Mouse (Mus musculus) intestine, embryonic 16.5 days (tissue): ENCODE measurements around the gene Bst1. TPM values are rescaled to one million over a fixed set of nuclear protein-coding genes. Genes with fewer than 3 reads are reported as not detected.

Experiments
- ATAC-seq: fragments of 200-750 bp; cut with Nextera tagmentation; 2 replicates; pipeline ENCODE4 v1.8.0; 2017; ENCODE audit warnings: moderate TSS enrichment, moderate library complexity
- H3K27ac ChIP-seq: fragments of 300-500 bp; sonication (generic); 2 replicates; pipeline ENCODE4 v1.5.1; 2014; ENCODE audit warnings: mild to moderate bottlenecking, low read length
- H3K27me3 ChIP-seq: fragments of 300-500 bp; sonication (generic); replicated peaks from 2 replicates; pipeline ENCODE4 v1.6.1; 2014; ENCODE audit warnings: low read length, control low read depth, mixed read lengths; ENCODE audit not compliant: control insufficient read depth, insufficient read depth
- H3K36me3 ChIP-seq: fragments of 300-500 bp; sonication (generic); 2 replicates; pipeline ENCODE4 v1.6.1; 2014; ENCODE audit warnings: low read length, control low read depth; ENCODE audit not compliant: control insufficient read depth, insufficient read depth
- H3K4me1 ChIP-seq: fragments of 300-500 bp; sonication (generic); 2 replicates; pipeline ENCODE4 v1.6.1; 2014; ENCODE audit warnings: low read length, control low read depth, mixed read lengths; ENCODE audit not compliant: control insufficient read depth, insufficient read depth
- H3K4me2 ChIP-seq: fragments of 300-500 bp; sonication (generic); 2 replicates; pipeline ENCODE4 v1.6.1; 2014; ENCODE audit warnings: low read depth, low read length, control low read depth
- H3K4me3 ChIP-seq: fragments of 300-500 bp; sonication (generic); 2 replicates; pipeline ENCODE4 v1.5.1; 2014; ENCODE audit warnings: mild to moderate bottlenecking, low read length
- H3K9ac ChIP-seq: fragments of 300-500 bp; sonication (generic); 2 replicates; pipeline ENCODE4 v1.6.1; 2014; ENCODE audit warnings: low read depth, low read length
- H3K9me3 ChIP-seq: fragments of 300-500 bp; sonication (generic); 2 replicates; pipeline ENCODE4 v1.6.1; 2016; ENCODE audit warnings: low read length, control low read depth; ENCODE audit not compliant: control insufficient read depth
- WGBS: fragments of 180-500 bp; shearing (Covaris S2); extraction: QIAGEN DNeasy Blood & Tissue Kit; methylation state at CpG from one replicate; pipeline ENCODE4 v1.1.7; 2014; 5-methylcytosine and 5-hydroxymethylcytosine counted together
- polyA plus RNA-seq: library from polyadenylated mRNA; unstranded; fragments of >200 nt; fragmentation: Nextera tagmentation; extraction: Ambion mirVana; gene quantifications from 2 replicates; pipeline ENCODE4 v1.2.1, GENCODE M21; 2015

The Bst1 gene
- 1.1 and 2.9 TPM in 2 replicates for polyA plus RNA-seq

DNA sequence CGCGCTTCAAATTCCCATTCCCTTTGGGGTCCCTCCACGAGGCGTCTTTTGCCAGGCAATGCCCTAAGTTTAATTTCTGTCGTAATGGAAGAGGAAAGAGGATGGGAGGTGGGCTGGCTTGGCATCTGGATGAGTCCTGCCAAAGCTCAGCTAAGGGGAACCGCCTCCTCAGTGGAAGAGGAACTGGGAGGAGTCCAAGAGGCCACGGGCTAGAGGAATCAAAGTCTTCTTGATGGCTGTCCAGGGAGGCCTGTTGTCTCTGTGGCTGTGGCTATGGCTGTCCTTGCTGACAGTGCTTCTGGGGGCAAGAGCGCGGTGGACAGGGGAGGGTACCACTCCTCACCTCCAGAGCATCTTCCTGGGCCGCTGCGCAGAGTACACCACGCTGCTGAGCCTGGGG is at the start of gene Bst1:
Gene Bst1 (plus strand): TSS at position 191 of the 400 bp plus-strand sequence.
- Histone ChIP-seq H3K27me3 (no peaks in the 10 kb centered on the region), H3K4me1 (peaks cover 3% of the 10 kb centered on the region; the same call in 1 of the 2 replicates), H3K9me3 (no peaks in the 10 kb centered on the region), H3K27ac (no peak within 1 kb of the TSS), H3K36me3 (no peaks in the 10 kb centered on the region), H3K4me3 (no peak within 1 kb of the TSS), H3K4me2 (no peak within 1 kb of the TSS), H3K9ac (no peak within 1 kb of the TSS)
- ATAC-seq = peak; percentile 50; the same call in 1 of the 2 replicates
- WGBS = 54% methylated on average over 12 of the region's 12 CpGs

DNA sequence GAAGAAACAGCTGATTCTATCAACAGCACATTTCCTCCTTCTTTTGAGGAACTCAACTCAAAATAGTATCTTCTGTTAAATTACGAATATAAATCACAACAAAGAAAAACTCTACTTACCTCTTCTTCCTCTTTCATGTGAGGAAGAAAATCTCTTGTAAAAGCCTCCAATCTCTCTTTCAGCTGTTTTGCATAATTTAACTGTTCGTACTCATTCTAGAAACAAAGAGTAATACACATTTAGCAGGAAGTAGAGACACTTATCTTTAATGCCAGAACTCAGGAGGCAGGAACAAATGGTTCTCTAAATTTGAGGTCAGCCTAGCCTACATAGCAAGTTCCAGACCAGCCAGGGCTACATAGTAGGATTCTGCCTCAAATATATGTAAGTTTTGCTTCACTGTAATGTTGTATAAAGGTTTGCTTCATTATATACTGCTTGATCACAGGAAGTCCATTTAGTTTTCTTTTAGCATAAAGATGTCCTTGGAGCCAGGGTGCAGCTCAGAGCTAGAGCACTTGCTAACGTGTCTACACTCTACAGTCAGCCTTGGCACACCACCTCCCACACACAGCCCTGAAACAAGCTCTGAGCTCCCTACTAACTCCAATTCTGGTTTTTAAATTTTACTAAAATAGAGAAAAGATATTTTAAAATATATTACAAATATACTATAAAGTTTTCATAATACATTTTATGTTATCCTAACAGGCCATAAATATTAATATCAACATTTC is 47.9 kb upstream of the Bst1 start:
- Histone ChIP-seq H3K4me3 (no peak overlapping the region), H3K4me2 (no peak overlapping the region), H3K36me3 (peaks cover 6% of the 10 kb centered on the region; the same call in 1 of the 2 replicates), H3K27me3 (no peaks in the 10 kb centered on the region), H3K9ac (no peak overlapping the region), H3K27ac (no peak overlapping the region), H3K9me3 (no peaks in the 10 kb centered on the region), H3K4me1 (no peaks in the 10 kb centered on the region)
- 83% methylated on average over 3 of the region's 3 CpGs for WGBS
- no peak for ATAC-seq

GRCm38 (mm10) chr5:43771555-43771954 is 47.1 kb upstream of the Bst1 start:
- peak; percentile 71 for ATAC-seq
- Histone ChIP-seq H3K4me3 (no peak overlapping the region), H3K4me2 (no peak overlapping the region), H3K27me3 (no peaks in the 10 kb centered on the region), H3K36me3 (peaks cover 6% of the 10 kb centered on the region; the same call in 1 of the 2 replicates), H3K9ac (no peak overlapping the region), H3K9me3 (no peaks in the 10 kb centered on the region), H3K4me1 (no peaks in the 10 kb centered on the region; the same call in 1 of the 2 replicates), H3K27ac (no peak overlapping the region)
- 60% methylated on average over 3 of the region's 3 CpGs for WGBS

DNA sequence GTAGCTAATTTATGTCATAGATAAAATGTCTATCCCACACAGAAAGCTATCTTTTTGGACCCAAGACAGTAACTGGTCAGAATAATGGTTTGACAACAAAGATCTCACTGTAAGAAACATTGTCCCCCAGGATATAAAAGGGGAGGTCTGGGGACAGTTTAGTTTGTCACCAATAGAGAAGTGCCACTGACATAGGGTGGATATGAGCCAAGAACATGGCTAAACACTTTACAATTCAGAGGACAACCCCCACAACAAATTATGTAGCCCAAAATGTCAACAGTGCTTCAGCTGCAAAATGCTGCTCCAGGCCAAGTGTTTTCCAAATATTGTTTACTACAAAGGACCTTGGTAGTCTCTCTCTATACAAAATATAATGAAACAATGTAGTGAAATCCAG is 42.3 kb upstream of the Bst1 start:
- ATAC-seq = no peak
- H3K4me3 ChIP-seq = no peak overlapping the region
- peaks cover 8% of the 10 kb centered on the region for H3K4me1 ChIP-seq
- no peaks in the 10 kb centered on the region for H3K9me3 ChIP-seq
- H3K4me2 ChIP-seq = no peak overlapping the region
- no peaks in the 10 kb centered on the region for H3K36me3 ChIP-seq
- H3K27me3 ChIP-seq = no peaks in the 10 kb centered on the region
- no peak overlapping the region for H3K9ac ChIP-seq
- no peak overlapping the region for H3K27ac ChIP-seq

- ATAC-seq = no peak
- 54% methylated on average over 1 of the region's 1 CpGs for WGBS
Measured at GRCm38 (mm10) chr5:43776993-43777392, 41.7 kb upstream of the Bst1 start.

GRCm38 (mm10) chr5:43778583-43778982 is 40.1 kb upstream of the Bst1 start:
- 90% methylated on average over 3 of the region's 3 CpGs for WGBS
- H3K36me3 ChIP-seq = no peaks in the 10 kb centered on the region
- no peak overlapping the region for H3K4me3 ChIP-seq
- no peak overlapping the region for H3K27ac ChIP-seq
- H3K9me3 ChIP-seq = no peaks in the 10 kb centered on the region
- peaks cover 14% of the 10 kb centered on the region for H3K4me1 ChIP-seq
- H3K4me2 ChIP-seq = no peak overlapping the region
- H3K27me3 ChIP-seq = no peaks in the 10 kb centered on the region
- ATAC-seq = no peak
- no peak overlapping the region for H3K9ac ChIP-seq

More at GRCm38 (mm10) chr5:43776993-43777392, 41.7 kb upstream of the Bst1 start:
- peaks cover 8% of the 10 kb centered on the region for H3K4me1 ChIP-seq
- H3K27me3 ChIP-seq = no peaks in the 10 kb centered on the region
- H3K9me3 ChIP-seq = no peaks in the 10 kb centered on the region
- H3K4me2 ChIP-seq = no peak overlapping the region
- H3K9ac ChIP-seq = no peak overlapping the region
- no peak overlapping the region for H3K4me3 ChIP-seq
- H3K27ac ChIP-seq = no peak overlapping the region
- no peaks in the 10 kb centered on the region for H3K36me3 ChIP-seq

DNA sequence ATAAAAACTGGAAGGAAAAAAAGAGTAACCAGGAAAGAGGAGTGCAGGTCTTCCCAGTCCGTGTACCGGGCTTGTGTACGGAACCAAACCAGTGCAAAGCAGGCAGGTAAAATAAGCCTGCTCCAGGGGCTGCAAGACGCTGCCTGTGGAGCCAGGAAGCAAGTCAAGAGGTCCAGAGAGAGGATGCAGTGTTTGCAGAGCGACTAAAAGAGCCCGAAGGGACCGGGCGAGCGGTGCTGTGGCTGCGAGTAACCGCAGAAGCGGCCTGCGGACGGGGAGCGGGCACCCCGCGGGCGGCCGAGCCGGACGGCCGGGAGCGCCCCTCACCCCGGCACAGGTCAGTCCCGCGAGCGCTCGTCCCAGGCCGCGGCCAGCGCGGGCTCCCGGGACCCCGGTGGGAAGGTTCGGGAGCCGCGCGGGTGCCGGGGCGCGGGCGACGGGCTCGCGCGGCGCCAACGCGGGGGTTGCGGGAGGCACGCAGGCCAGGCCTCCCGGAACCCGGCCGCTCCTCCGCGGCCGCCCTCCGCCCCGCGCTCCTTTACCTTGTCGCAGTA is 37.2 kb upstream of the Bst1 start:
- peaks cover 14% of the 10 kb centered on the region for H3K4me1 ChIP-seq
- H3K27me3 ChIP-seq = no peaks in the 10 kb centered on the region
- H3K36me3 ChIP-seq = no peaks in the 10 kb centered on the region
- H3K9me3 ChIP-seq = no peaks in the 10 kb centered on the region
- ATAC-seq = peak; percentile 60
- peak overlapping the region; percentile 95 for H3K4me3 ChIP-seq
- peak overlapping the region; percentile 91 for H3K27ac ChIP-seq
- peak overlapping the region; percentile 66 for H3K4me2 ChIP-seq
- peak overlapping the region; percentile 98 for H3K9ac ChIP-seq
- under 1% methylated on average over 57 of the region's 61 CpGs for WGBS

- Histone ChIP-seq H3K9ac (peak overlapping the region; percentile 98), H3K27ac (peak overlapping the region; percentile 99), H3K4me2 (peak overlapping the region; percentile 97), H3K9me3 (no peaks in the 10 kb centered on the region), H3K4me1 (peaks cover 14% of the 10 kb centered on the region), H3K4me3 (peak overlapping the region; percentile 95), H3K27me3 (no peaks in the 10 kb centered on the region), H3K36me3 (no peaks in the 10 kb centered on the region)
- WGBS = 2% methylated on average over 76 of the region's 82 CpGs
- ATAC-seq = peak; percentile 87
Measured at GRCm38 (mm10) chr5:43781977-43782930, 36.4 kb upstream of the Bst1 start.

DNA sequence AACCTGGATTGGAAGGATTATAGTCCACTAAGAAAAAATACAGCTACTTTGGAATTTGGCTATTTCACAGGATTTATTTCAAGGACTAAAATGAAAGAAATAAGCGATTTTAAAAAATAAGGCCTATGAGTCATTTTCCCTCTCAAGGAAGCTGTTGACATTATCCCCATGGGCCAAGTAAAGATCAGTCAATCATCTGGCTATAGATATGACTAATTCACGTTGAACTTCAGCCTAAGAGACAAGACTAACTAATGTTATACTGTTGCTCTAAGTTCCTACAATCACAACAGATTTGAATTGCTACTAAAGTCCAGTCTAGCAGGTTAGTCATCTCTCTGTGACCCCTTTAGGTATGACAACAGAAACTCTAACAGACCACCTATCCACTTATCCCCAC is 34.7 kb upstream of the Bst1 start:
- Histone ChIP-seq H3K9ac (no peak overlapping the region), H3K4me2 (no peak overlapping the region), H3K9me3 (no peaks in the 10 kb centered on the region), H3K4me1 (peaks cover 14% of the 10 kb centered on the region), H3K4me3 (no peak overlapping the region), H3K27me3 (no peaks in the 10 kb centered on the region), H3K27ac (no peak overlapping the region), H3K36me3 (no peaks in the 10 kb centered on the region)
- WGBS = 78% methylated on average over 2 of the region's 2 CpGs
- peak; percentile 20; the same call in 1 of the 2 replicates for ATAC-seq
